Mouse (Mus musculus): ENCODE data around the gene Pip4k2c. TPM values are rescaled to one million over a fixed set of nuclear protein-coding genes. Genes with fewer than 3 reads are reported as not detected.

Gene Pip4k2c
- total RNA-seq (2014; rRNA removed; ENCODE audit: low replicate concordance) = 22.4 and 23.7 TPM in 2 replicates
- polyA plus RNA-seq (2015; fragmentation: Nextera tagmentation; extraction: Ambion mirVana) = 24.7 and 25.0 TPM in 2 replicates

DNA sequence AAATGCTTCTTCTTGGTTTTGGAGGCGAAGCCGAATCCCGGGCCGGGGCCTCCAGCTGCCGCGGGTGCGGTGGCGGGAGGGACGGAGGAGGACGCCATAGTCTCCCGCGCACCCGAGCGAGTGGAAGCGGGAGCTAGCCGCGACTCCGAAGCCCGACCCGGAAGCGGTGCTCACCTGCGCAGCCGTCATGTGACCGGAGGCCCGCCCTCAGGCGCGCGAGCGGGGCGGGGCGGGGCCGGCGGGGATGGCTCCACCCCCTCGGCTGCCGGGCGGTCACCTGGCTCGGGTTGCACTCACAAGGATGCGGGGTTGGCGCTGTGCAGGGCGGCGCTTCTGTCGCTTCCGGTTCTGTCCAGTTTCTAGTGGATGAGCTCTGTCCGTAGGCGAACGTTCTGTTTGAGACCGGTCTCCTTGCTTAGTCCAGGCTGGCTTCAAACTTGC is at the start of gene Pip4k2c:
TSS of gene Pip4k2c (minus strand) at position 172 of the 441 bp plus-strand sequence.
- ATAC-seq (ENCODE audit: insufficient read depth, low read depth) (peak; percentile 95), DNase-seq (ENCODE audit: low spot score) (peak; percentile 59)
- Histone ChIP-seq H3K9ac (replicated peaks; ENCODE audit: low read depth, low read length) (peak within 1 kb of the TSS; percentile 68), H3K27ac (ENCODE audit: low read depth) (peak within 1 kb of the TSS; percentile 36; the same call in 1 of the 2 replicates), H3K36me3 (replicated peaks; ENCODE audit: control insufficient read depth, insufficient read depth, low read length) (peaks cover 14% of the 10 kb centered on the region; the same call in 1 of the 2 replicates), H3K9me3 (replicated peaks; ENCODE audit: control insufficient read depth, low read length) (no peaks in the 10 kb centered on the region), H3K4me2 (ENCODE audit: low read depth, low read length) (peak within 1 kb of the TSS; percentile 96), H3K4me1 (ENCODE audit: control insufficient read depth, insufficient read depth) (peaks cover 16% of the 10 kb centered on the region), H3K4me3 (ENCODE audit: low read depth, low read length) (peak within 1 kb of the TSS; percentile 79), H3K27me3 (ENCODE audit: control insufficient read depth, insufficient read depth, low read length) (no peaks in the 10 kb centered on the region)
- TF ChIP-seq EP300 (IDR thresholded peaks at IDR 0.05; ENCODE audit: low read depth) (no peak), CTCF (IDR thresholded peaks at IDR 0.05; ENCODE audit: low read depth) (no peak)
- WGBS = 1% methylated on average over 47 of the region's 47 CpGs

GRCm38 (mm10) chr10:127258489-127258888 is 47.1 kb upstream of the Pip4k2c start:
- ATAC-seq (ENCODE audit: insufficient read depth, low read depth) (no peak), DNase-seq (ENCODE audit: low spot score) (no peak)
- H3K36me3 ChIP-seq (replicated peaks; ENCODE audit: control insufficient read depth, insufficient read depth, low read length) = no peaks in the 10 kb centered on the region
- no peaks in the 10 kb centered on the region for H3K4me1 ChIP-seq (ENCODE audit: control insufficient read depth, insufficient read depth)
- H3K9ac ChIP-seq (replicated peaks; ENCODE audit: low read depth, low read length) = no peak overlapping the region
- no peak overlapping the region for H3K4me3 ChIP-seq (ENCODE audit: low read depth, low read length)
- no peak for TF ChIP-seq EP300 (IDR thresholded peaks at IDR 0.05; ENCODE audit: low read depth)
- TF ChIP-seq CTCF (IDR thresholded peaks at IDR 0.05; ENCODE audit: low read depth) = no peak
- WGBS = 79% methylated on average over 8 of the region's 8 CpGs
- no peaks in the 10 kb centered on the region for H3K9me3 ChIP-seq (replicated peaks; ENCODE audit: control insufficient read depth, low read length)
- no peak overlapping the region for H3K4me2 ChIP-seq (ENCODE audit: low read depth, low read length)
- H3K27me3 ChIP-seq (ENCODE audit: control insufficient read depth, insufficient read depth, low read length) = peaks cover 27% of the 10 kb centered on the region
- H3K27ac ChIP-seq (ENCODE audit: low read depth) = no peak overlapping the region

- Histone ChIP-seq H3K9ac (replicated peaks; ENCODE audit: low read depth, low read length) (no peak overlapping the region), H3K4me2 (ENCODE audit: low read depth, low read length) (no peak overlapping the region), H3K36me3 (replicated peaks; ENCODE audit: control insufficient read depth, insufficient read depth, low read length) (no peaks in the 10 kb centered on the region), H3K27me3 (ENCODE audit: control insufficient read depth, insufficient read depth, low read length) (peaks cover 21% of the 10 kb centered on the region), H3K4me3 (ENCODE audit: low read depth, low read length) (no peak overlapping the region), H3K4me1 (ENCODE audit: control insufficient read depth, insufficient read depth) (no peaks in the 10 kb centered on the region), H3K27ac (ENCODE audit: low read depth) (no peak overlapping the region), H3K9me3 (replicated peaks; ENCODE audit: control insufficient read depth, low read length) (no peaks in the 10 kb centered on the region)
- DNase-seq (ENCODE audit: low spot score) (no peak), ATAC-seq (ENCODE audit: insufficient read depth, low read depth) (no peak)
- no peak for TF ChIP-seq EP300 (IDR thresholded peaks at IDR 0.05; ENCODE audit: low read depth)
- TF ChIP-seq CTCF (IDR thresholded peaks at IDR 0.05; ENCODE audit: low read depth) = no peak
- WGBS = 62% methylated on average over 6 of the region's 6 CpGs
Measured at GRCm38 (mm10) chr10:127257790-127258189, 46.4 kb upstream of the Pip4k2c start.

- Histone ChIP-seq H3K4me2 (ENCODE audit: low read depth, low read length) (no peak overlapping the region), H3K4me1 (ENCODE audit: control insufficient read depth, insufficient read depth) (no peaks in the 10 kb centered on the region), H3K27ac (ENCODE audit: low read depth) (no peak overlapping the region), H3K27me3 (ENCODE audit: control insufficient read depth, insufficient read depth, low read length) (0 out of 2 replicates have a peak, but pooled peaks cover under 1% of the 10 kb centered on the region), H3K36me3 (replicated peaks; ENCODE audit: control insufficient read depth, insufficient read depth, low read length) (no peaks in the 10 kb centered on the region), H3K9ac (replicated peaks; ENCODE audit: low read depth, low read length) (no peak overlapping the region), H3K9me3 (replicated peaks; ENCODE audit: control insufficient read depth, low read length) (no peaks in the 10 kb centered on the region), H3K4me3 (ENCODE audit: low read depth, low read length) (no peak overlapping the region)
- WGBS = 18% methylated on average over 14 of the region's 14 CpGs
- TF ChIP-seq EP300 (IDR thresholded peaks at IDR 0.05; ENCODE audit: low read depth) (no peak), CTCF (IDR thresholded peaks at IDR 0.05; ENCODE audit: low read depth) (peak; percentile 15; the same call in 1 of the 2 replicates)
- DNase-seq (ENCODE audit: low spot score) = peak; percentile 93
- peak; percentile 93 for ATAC-seq (ENCODE audit: insufficient read depth, low read depth)
Measured at GRCm38 (mm10) chr10:127255625-127256345, 44.4 kb upstream of the Pip4k2c start.

DNA sequence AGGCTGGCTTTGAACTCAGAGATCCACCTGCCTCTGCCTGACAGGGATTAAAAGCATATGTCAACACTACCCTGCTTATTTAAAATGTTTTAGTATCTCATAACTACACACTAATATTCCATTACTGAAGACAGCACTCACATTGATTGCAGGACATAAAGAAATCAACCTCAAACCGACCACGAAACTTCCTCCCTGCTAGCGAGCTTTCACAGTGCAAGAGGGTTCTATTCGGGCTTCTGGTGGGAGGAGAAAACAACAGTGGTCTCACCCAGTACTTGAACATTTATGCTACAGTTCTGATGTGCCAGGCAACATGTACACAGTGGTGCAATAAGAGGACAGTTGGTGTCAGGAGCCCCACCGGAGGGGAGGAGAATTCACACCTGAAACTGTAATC is 39.4 kb upstream of the Pip4k2c start:
- no peaks in the 10 kb centered on the region for H3K4me1 ChIP-seq (ENCODE audit: control insufficient read depth, insufficient read depth)
- TF ChIP-seq CTCF (IDR thresholded peaks at IDR 0.05; ENCODE audit: low read depth) (no peak), EP300 (IDR thresholded peaks at IDR 0.05; ENCODE audit: low read depth) (no peak)
- 72% methylated on average over 5 of the region's 5 CpGs for WGBS
- no peak for DNase-seq (ENCODE audit: low spot score)
- no peak overlapping the region for H3K4me3 ChIP-seq (ENCODE audit: low read depth, low read length)
- H3K9ac ChIP-seq (replicated peaks; ENCODE audit: low read depth, low read length) = no peak overlapping the region
- no peak overlapping the region for H3K27ac ChIP-seq (ENCODE audit: low read depth)
- H3K9me3 ChIP-seq (replicated peaks; ENCODE audit: control insufficient read depth, low read length) = no peaks in the 10 kb centered on the region
- ATAC-seq (ENCODE audit: insufficient read depth, low read depth) = no peak
- H3K36me3 ChIP-seq (replicated peaks; ENCODE audit: control insufficient read depth, insufficient read depth, low read length) = no peaks in the 10 kb centered on the region
- no peaks in the 10 kb centered on the region for H3K27me3 ChIP-seq (ENCODE audit: control insufficient read depth, insufficient read depth, low read length)
- H3K4me2 ChIP-seq (ENCODE audit: low read depth, low read length) = no peak overlapping the region

Measured in heart, postnatal 0 days (tissue).